Mouse (Mus musculus): ENCODE measurements at regions not wholly inside any gene's neighbourhood (a gene's known extent, or its start where the extent isn't known, plus 50 kb on each side); places are given as distances from the start of the nearest gene placed in this dataset.

- TF ChIP-seq POLR2A (IDR thresholded peaks at IDR 0.05; ENCODE audit: insufficient read depth, low read depth, low read length) (no peak), CTCF (IDR thresholded peaks at IDR 0.05) (no peak)
These were observed 644.9 kb upstream of the Kif18a start for GRCm38 (mm10) chr2:108635644-108636043.

Data from heart, adult 2 months (tissue).